Mouse (Mus musculus) C2C12 (cell line): Measurements from ENCODE around the gene Actn1. TPM values are rescaled to one million over a fixed set of nuclear protein-coding genes. Genes with fewer than 3 reads are reported as not detected.
A peak's percentile ranks its signal among the peaks of the same experiment; 100 is the strongest.

ENCODE experiments used
- H3K27me3 ChIP-seq: one replicate; pipeline ENCODE4 v1.6.1; 2011; ENCODE audit not compliant: control insufficient read depth, insufficient read depth, insufficient read length
- H3K36me3 ChIP-seq: one replicate; pipeline ENCODE4 v1.6.1; 2011; ENCODE audit not compliant: control insufficient read depth, insufficient read depth
- H3K4me3 ChIP-seq: one replicate; pipeline ENCODE4 v1.5.1; 2011; ENCODE audit warnings: mild to moderate bottlenecking, control low read depth; ENCODE audit not compliant: poor library complexity, insufficient read depth, severe bottlenecking
- H3K79me2 ChIP-seq: one replicate; pipeline ENCODE4 v1.6.1; 2011; ENCODE audit not compliant: control insufficient read depth, insufficient read depth
- H3K79me3 ChIP-seq: one replicate; pipeline ENCODE4 v1.6.1; 2011; ENCODE audit warnings: low read depth, control low read depth
- H3ac ChIP-seq: one replicate; pipeline ENCODE3; 2011; ENCODE audit warnings: low read depth; ENCODE audit not compliant: control insufficient read depth, insufficient read length
- CEBPB ChIP-seq: IDR thresholded peaks from one replicate; pipeline ENCODE4 v1.6.1; 2011; ENCODE audit warnings: low read depth, mild to moderate bottlenecking, control low read depth, moderate library complexity
- CTCF ChIP-seq: IDR thresholded peaks from one replicate; pipeline ENCODE4 v1.5.1; 2011; ENCODE audit not compliant: control insufficient read depth, insufficient read depth, insufficient read length
- FOSL1 ChIP-seq: IDR thresholded peaks from one replicate; pipeline ENCODE4 v1.8.0; 2011; ENCODE audit warnings: mild to moderate bottlenecking, low read length; ENCODE audit not compliant: poor library complexity, insufficient read depth, severe bottlenecking
- MAX ChIP-seq: IDR thresholded peaks from one replicate; pipeline ENCODE4 v1.6.1; 2011; ENCODE audit warnings: mild to moderate bottlenecking, control low read depth
- MYOD1 ChIP-seq: IDR thresholded peaks from one replicate; pipeline ENCODE4 v1.6.1; 2011; ENCODE audit warnings: low read depth; ENCODE audit not compliant: control insufficient read depth, insufficient read length
- MYOG ChIP-seq: IDR thresholded peaks from one replicate; pipeline ENCODE4 v1.6.1; 2011; ENCODE audit not compliant: control insufficient read depth, insufficient read length; ENCODE audit errors: extremely low read depth
- USF1 ChIP-seq: IDR thresholded peaks from one replicate; pipeline ENCODE4 v1.6.1; 2011; ENCODE audit warnings: low read depth, mild to moderate bottlenecking, control low read depth, moderate library complexity
- polyA plus RNA-seq: library from polyadenylated mRNA; unstranded; fragments of >200 nt; fragmentation: generic; extraction: Trizol; gene quantifications from one replicate; pipeline ENCODE4 v1.2.1, GENCODE M21; 2012; ENCODE audit warnings: missing spikeins

Gene Actn1
- polyA plus RNA-seq, 1 experiment: 301 TPM

DNA sequence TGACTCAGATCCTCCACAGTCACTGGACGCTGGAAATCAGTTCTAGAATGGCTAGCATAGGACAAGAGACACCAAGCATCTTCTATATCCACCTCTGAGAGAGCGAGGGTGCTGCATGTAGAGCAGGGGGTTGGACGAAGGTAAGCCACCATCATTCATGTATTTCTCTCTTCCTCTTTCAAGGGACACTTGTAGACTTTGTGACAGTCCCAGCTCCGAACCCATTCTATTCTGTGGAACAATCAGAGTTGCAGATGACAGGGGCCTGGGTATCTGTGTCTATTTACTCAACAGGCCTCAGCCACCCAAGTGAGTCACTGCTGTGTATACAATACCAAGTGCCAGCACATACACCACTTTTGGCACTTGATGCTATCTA lies 27.3 kb downstream of the Actn1 start:
- peaks cover 84% of the 10 kb centered on the region for H3K79me3 ChIP-seq
- H3K36me3 ChIP-seq: peaks cover 32% of the 10 kb centered on the region
- TF ChIP-seq CTCF (no peak), MYOG (no peak), USF1 (no peak), CEBPB (no peak), MAX (no peak), MYOD1 (no peak), FOSL1 (no peak)
- H3K4me3 ChIP-seq: no peak overlapping the region
- H3ac ChIP-seq: no peak overlapping the region
- no peaks in the 10 kb centered on the region for H3K27me3 ChIP-seq
- H3K79me2 ChIP-seq: peaks cover 100% of the 10 kb centered on the region

- TF ChIP-seq MYOG (no peak), MAX (no peak), CEBPB (no peak), CTCF (no peak), USF1 (no peak), MYOD1 (no peak), FOSL1 (no peak)
- peaks cover 29% of the 10 kb centered on the region for H3K36me3 ChIP-seq
- no peak overlapping the region for H3K4me3 ChIP-seq
- no peak overlapping the region for H3ac ChIP-seq
- H3K27me3 ChIP-seq: no peaks in the 10 kb centered on the region
- peaks cover 84% of the 10 kb centered on the region for H3K79me3 ChIP-seq
- peaks cover 100% of the 10 kb centered on the region for H3K79me2 ChIP-seq
Measured at GRCm38 (mm10) chr12:80232076-80232839, 27.9 kb downstream of the Actn1 start.

GRCm38 (mm10) chr12:80231317-80231716 lies 28.9 kb downstream of the Actn1 start:
- Histone ChIP-seq H3K79me2 (peaks cover 100% of the 10 kb centered on the region), H3K27me3 (no peaks in the 10 kb centered on the region), H3K4me3 (no peak overlapping the region), H3ac (peak overlapping the region; percentile 12), H3K36me3 (peaks cover 32% of the 10 kb centered on the region), H3K79me3 (peaks cover 84% of the 10 kb centered on the region)
- no peak for TF ChIP-seq CEBPB
- no peak for TF ChIP-seq USF1
- no peak for TF ChIP-seq MYOD1
- TF ChIP-seq MAX: no peak
- TF ChIP-seq MYOG: no peak
- no peak for TF ChIP-seq FOSL1

- no peak overlapping the region for H3ac ChIP-seq
- H3K79me3 ChIP-seq: peaks cover 84% of the 10 kb centered on the region
- H3K4me3 ChIP-seq: no peak overlapping the region
- H3K79me2 ChIP-seq: peaks cover 100% of the 10 kb centered on the region
- H3K36me3 ChIP-seq: peaks cover 35% of the 10 kb centered on the region
- TF ChIP-seq CEBPB: no peak
- TF ChIP-seq MAX: no peak
- TF ChIP-seq FOSL1: no peak
- no peaks in the 10 kb centered on the region for H3K27me3 ChIP-seq
Measured at GRCm38 (mm10) chr12:80230854-80231253, 29.3 kb downstream of the Actn1 start.

GRCm38 (mm10) chr12:80230111-80230700 lies 30.0 kb downstream of the Actn1 start:
- no peak overlapping the region for H3K4me3 ChIP-seq
- H3ac ChIP-seq: peak overlapping the region; percentile 47
- H3K79me3 ChIP-seq: peaks cover 84% of the 10 kb centered on the region
- no peaks in the 10 kb centered on the region for H3K27me3 ChIP-seq
- peaks cover 35% of the 10 kb centered on the region for H3K36me3 ChIP-seq
- H3K79me2 ChIP-seq: peaks cover 100% of the 10 kb centered on the region
- TF ChIP-seq CTCF: no peak
- no peak for TF ChIP-seq FOSL1
- no peak for TF ChIP-seq USF1
- TF ChIP-seq MYOG: no peak
- TF ChIP-seq CEBPB: no peak
- peak; percentile 45 for TF ChIP-seq MYOD1
- peak; percentile 66 for TF ChIP-seq MAX
